Mouse (Mus musculus): ENCODE measurements around the gene Clrn1. TPM values are rescaled to one million over a fixed set of nuclear protein-coding genes. Genes with fewer than 3 reads are reported as not detected.
"Not testable (repeated sequence)": the region's sequence is repeated elsewhere in the genome, so short reads cannot be mapped to it uniquely, and the experiment has no call there.

The Clrn1 gene
- polyA plus RNA-seq, 1 experiment from 2014 or later = 0.65 TPM

DNA sequence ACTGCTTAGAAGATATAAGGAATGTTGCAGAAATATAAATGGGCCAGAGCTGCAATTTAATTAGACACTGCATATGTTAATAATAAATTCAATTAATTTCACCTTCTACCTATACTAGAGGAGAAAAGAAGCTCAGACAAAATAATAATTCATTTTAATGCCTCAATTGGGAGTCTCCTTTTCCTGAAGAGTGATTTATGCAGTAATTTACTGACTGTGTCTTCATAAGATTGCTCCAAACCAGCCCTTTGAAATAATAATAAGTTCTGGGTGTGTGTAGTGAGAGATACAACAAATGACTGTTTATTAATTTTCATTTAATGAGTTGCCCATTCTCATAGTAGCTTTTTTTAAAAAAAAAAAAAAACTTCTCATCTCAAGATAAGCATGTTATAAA is 1.6 kb downstream of the Clrn1 start:
- Histone ChIP-seq H3K36me3 (replicated peaks) (no peaks in the 10 kb centered on the region), H3K4me1 (peaks cover 7% of the 10 kb centered on the region), H3K27ac (replicated peaks) (no peak overlapping the region), H3K27me3 (replicated peaks; ENCODE audit: low read depth, poor library complexity, severe bottlenecking) (no peaks in the 10 kb centered on the region; the same call in 1 of the 2 replicates), H3K4me3 (no peak overlapping the region), H3K9me3 (no peaks in the 10 kb centered on the region)
- no peak for DNase-seq (ENCODE audit: low spot score)

DNA sequence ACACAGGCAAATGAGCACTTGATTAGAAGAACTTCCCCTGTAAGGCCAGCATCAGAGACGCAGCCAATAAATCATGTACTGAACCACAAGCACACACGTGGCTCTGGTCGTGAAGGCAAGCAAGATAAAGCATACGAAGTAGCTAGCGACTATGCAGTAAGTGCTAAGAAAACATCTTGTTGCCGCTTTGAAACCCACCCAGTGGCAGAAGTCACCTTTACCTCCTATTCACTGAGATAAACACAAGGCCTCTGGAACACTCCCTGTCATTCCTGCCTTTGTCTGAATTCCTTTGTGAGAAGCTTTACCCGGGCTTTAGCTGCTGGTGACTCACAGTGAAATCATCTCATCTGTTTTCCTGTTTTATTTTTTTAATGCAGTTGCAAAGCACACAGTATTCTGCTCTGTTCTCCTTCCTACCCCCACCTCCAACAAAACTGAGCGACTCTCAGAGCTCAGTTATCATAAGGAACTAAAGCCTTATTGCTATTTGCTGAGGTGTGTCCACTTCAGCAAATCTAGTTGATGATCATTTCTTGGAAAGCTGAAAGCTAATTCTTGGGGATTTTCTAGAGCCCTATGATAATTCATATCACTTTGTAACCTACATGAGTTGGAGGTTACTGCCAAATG is 2.1 kb downstream of the Clrn1 start:
- no peaks in the 10 kb centered on the region for H3K9me3 ChIP-seq
- H3K27me3 ChIP-seq (replicated peaks; ENCODE audit: low read depth, poor library complexity, severe bottlenecking) = no peaks in the 10 kb centered on the region; the same call in 1 of the 2 replicates
- 44% methylated on average over 8 of the region's 8 CpGs for WGBS
- H3K36me3 ChIP-seq (replicated peaks) = no peaks in the 10 kb centered on the region
- H3K4me3 ChIP-seq = no peak overlapping the region
- H3K27ac ChIP-seq (replicated peaks) = no peak overlapping the region
- no peak for DNase-seq (ENCODE audit: low spot score)
- H3K4me1 ChIP-seq = peaks cover 7% of the 10 kb centered on the region

DNA sequence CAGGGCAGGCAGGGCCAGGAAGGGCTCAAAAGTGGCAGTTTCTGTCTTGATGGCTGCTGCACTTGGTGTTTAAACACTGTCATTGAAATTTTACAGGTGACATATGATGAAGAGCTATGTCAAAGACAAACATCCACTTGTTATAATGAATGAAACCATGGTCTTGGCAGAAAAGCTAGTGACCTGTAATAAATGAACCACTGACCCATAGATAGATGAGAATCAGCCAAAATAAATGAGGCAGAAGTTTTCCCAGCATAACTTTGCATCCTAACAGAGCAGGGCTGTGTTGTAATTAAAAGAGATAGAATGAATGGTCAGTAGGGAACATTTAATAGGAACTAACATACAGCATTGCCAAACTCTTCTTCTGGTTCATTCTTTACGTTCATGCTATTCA is 4.1 kb downstream of the Clrn1 start:
- 77% methylated on average over 1 of the region's 1 CpGs for WGBS

DNA sequence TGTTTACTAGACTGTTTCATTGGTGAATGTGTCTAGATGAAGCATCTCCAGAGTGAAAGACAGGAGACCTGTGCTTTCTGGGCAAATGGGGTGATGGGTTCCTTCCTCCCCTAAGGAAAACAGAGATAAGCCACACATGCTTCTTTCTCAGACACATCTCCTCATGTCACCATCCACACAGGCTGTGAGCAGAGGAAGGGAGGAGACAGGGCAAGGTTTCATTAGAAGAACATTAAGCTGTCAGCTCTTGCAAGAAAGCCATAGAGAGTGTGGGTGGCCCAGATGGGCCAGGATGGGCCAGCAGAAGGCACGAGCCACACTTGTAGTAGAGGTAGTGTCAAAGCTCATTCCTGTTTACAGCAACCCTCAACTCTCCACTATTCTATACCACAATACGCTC is 5.0 kb downstream of the Clrn1 start:
- Histone ChIP-seq H3K36me3 (replicated peaks) (no peaks in the 10 kb centered on the region), H3K9me3 (no peaks in the 10 kb centered on the region), H3K4me3 (no peak overlapping the region), H3K4me1 (peaks cover 6% of the 10 kb centered on the region), H3K27me3 (replicated peaks; ENCODE audit: low read depth, poor library complexity, severe bottlenecking) (no peaks in the 10 kb centered on the region), H3K27ac (replicated peaks) (no peak overlapping the region)
- no peak for DNase-seq (ENCODE audit: low spot score)
- 83% methylated on average over 2 of the region's 2 CpGs for WGBS

More for the DNA sequence above, 4.1 kb downstream of the Clrn1 start:
- no peak for DNase-seq (ENCODE audit: low spot score)
- no peaks in the 10 kb centered on the region; the same call in 1 of the 2 replicates for H3K27me3 ChIP-seq (replicated peaks; ENCODE audit: low read depth, poor library complexity, severe bottlenecking)
- no peaks in the 10 kb centered on the region for H3K36me3 ChIP-seq (replicated peaks)
- H3K9me3 ChIP-seq = no peaks in the 10 kb centered on the region
- H3K27ac ChIP-seq (replicated peaks) = no peak overlapping the region
- peaks cover 7% of the 10 kb centered on the region for H3K4me1 ChIP-seq
- H3K4me3 ChIP-seq = no peak overlapping the region

DNA sequence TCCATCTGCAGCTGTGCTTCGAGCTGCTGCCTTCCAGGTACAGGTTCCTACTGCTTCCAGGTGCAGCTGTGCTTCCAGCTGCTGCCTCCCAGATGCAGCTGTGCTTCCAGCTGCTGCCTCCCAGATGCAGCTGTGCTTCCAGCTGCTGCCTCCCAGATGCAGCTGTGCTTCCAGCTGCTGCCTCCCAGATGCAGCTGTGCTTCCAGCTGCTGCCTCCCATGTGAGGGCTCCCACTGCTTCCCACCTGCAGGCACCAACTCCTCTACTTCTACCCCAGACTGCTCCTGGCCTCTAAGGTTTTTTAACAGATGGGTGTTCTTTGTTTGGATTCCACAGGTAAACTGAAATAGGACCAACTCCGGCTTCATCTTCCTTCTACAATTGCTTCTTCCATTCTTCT is 13.3 kb downstream of the Clrn1 start:
- 80% methylated on average over 2 of the region's 2 CpGs for WGBS

DNA sequence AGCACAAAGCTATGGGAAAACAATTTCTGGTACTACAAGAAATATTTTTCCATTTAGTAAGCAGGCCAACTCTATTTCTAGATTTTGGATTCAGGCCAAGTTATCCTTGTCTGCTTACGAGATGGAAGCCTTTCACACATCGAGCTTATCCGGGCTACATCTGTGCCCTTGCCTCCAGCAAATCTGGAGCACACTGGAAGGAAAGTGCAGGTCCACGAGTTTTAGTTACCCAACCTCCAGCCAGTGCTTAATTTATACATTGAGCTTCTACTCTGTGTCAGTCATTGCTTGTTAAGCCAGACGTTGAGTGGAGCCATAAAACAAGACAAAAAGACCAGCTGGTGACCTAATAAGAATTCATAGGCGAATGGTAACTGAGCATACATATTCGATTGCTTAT is 19.4 kb downstream of the Clrn1 start:
- no peaks in the 10 kb centered on the region for H3K27me3 ChIP-seq (replicated peaks; ENCODE audit: low read depth, poor library complexity, severe bottlenecking)
- no peaks in the 10 kb centered on the region for H3K4me1 ChIP-seq
- no peak overlapping the region for H3K4me3 ChIP-seq
- WGBS = 78% methylated on average over 7 of the region's 7 CpGs
- H3K36me3 ChIP-seq (replicated peaks) = no peaks in the 10 kb centered on the region
- no peaks in the 10 kb centered on the region for H3K9me3 ChIP-seq
- DNase-seq (ENCODE audit: low spot score) = no peak
- no peak overlapping the region for H3K27ac ChIP-seq (replicated peaks)

More for the DNA sequence above, 13.3 kb downstream of the Clrn1 start:
- H3K4me3 ChIP-seq; DNase-seq (ENCODE audit: low spot score); H3K9me3 ChIP-seq; H3K36me3 ChIP-seq (replicated peaks); H3K4me1 ChIP-seq; H3K27ac ChIP-seq (replicated peaks); H3K27me3 ChIP-seq (replicated peaks; ENCODE audit: low read depth, poor library complexity, severe bottlenecking): not testable (repeated sequence)

DNA sequence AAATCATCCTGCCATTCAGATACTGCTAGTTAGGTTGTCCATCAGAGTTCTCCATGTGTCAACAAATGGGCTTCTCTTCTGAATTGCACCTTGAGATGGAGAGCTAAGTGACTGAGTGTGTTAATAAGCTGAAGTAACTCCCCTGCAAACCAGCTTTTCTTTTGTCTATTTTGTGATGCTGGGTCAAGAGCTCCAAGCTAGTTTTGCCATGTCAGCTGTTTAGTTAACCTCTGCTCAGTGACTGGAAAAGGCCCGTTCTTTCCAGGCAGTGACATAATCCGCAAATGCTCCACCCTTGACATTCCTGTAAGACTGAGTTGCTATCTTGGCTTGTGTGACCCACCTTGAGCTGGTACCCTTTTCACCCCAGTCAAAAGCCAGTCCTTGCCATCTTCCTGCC is 22.2 kb downstream of the Clrn1 start:
- Histone ChIP-seq H3K4me1 (no peaks in the 10 kb centered on the region), H3K9me3 (no peaks in the 10 kb centered on the region), H3K36me3 (replicated peaks) (no peaks in the 10 kb centered on the region), H3K4me3 (no peak overlapping the region), H3K27ac (replicated peaks) (no peak overlapping the region), H3K27me3 (replicated peaks; ENCODE audit: low read depth, poor library complexity, severe bottlenecking) (no peaks in the 10 kb centered on the region)
- DNase-seq (ENCODE audit: low spot score) = no peak
- 78% methylated on average over 2 of the region's 2 CpGs for WGBS

DNA sequence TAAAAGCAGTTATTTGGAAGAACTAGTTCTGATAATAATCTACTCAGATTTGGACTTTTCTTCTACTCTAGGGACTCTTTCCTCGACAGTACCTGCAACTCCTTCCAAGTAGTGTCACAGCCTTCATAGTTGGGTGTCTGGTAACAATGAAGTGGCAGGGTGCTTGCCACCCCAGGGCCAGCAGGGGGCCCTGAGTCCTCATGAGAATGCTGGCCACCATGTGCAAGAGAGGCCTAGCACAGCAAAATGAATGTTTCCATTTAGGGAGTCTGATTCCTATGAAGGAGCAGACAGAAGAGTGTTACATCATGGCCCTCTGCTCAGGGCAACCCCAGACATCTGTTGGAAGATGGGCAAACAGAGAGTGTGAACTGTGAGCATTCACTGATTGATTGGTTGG is 41.7 kb downstream of the Clrn1 start:
- H3K9me3 ChIP-seq = no peaks in the 10 kb centered on the region
- no peaks in the 10 kb centered on the region for H3K27me3 ChIP-seq (replicated peaks; ENCODE audit: low read depth, poor library complexity, severe bottlenecking)
- no peaks in the 10 kb centered on the region for H3K4me1 ChIP-seq
- H3K27ac ChIP-seq (replicated peaks) = no peak overlapping the region
- WGBS = 58% methylated on average over 1 of the region's 1 CpGs
- peak; percentile 35 for DNase-seq (ENCODE audit: low spot score)
- no peaks in the 10 kb centered on the region for H3K36me3 ChIP-seq (replicated peaks)
- no peak overlapping the region for H3K4me3 ChIP-seq

DNA sequence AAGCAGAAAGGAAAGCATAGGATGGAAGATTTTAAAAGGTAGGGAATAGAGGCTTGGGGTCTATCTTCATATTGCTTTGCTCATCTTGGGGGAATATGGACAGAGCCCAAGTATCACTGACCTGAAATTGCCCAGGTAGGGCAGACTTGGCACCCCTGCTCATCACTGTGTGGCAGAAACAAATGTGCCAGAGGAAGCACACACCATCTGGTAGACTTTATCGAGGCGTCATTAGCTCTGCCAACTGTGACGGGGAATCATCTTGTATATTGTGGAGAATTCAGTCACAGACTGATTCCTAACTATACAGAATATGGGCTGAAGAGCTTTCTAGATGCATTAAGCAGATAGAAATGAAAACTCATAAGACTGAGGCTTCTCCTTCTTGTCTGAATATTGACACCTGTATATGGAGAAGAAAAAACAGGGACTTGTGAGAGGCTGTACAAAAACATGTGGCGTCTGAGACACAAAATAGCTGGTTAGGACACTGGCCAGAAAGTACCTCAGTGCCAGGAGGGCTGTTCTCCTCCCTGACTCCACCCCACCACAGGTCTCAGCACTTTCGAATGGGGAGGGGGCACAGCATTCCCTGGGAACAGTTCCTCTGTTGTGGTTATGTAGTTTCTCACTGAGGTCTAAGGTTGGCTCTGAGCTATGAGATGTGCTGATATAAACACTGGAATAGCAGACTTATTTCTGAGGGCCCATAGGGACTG is 51.5 kb downstream of the Clrn1 start:
- no peak for DNase-seq (ENCODE audit: low spot score)
- Histone ChIP-seq H3K4me1 (no peaks in the 10 kb centered on the region), H3K4me3 (no peak overlapping the region), H3K27ac (replicated peaks) (no peak overlapping the region), H3K36me3 (replicated peaks) (no peaks in the 10 kb centered on the region), H3K9me3 (no peaks in the 10 kb centered on the region), H3K27me3 (replicated peaks; ENCODE audit: low read depth, poor library complexity, severe bottlenecking) (peaks cover 18% of the 10 kb centered on the region; the same call in 1 of the 2 replicates)
- WGBS = 86% methylated on average over 5 of the region's 5 CpGs

DNA sequence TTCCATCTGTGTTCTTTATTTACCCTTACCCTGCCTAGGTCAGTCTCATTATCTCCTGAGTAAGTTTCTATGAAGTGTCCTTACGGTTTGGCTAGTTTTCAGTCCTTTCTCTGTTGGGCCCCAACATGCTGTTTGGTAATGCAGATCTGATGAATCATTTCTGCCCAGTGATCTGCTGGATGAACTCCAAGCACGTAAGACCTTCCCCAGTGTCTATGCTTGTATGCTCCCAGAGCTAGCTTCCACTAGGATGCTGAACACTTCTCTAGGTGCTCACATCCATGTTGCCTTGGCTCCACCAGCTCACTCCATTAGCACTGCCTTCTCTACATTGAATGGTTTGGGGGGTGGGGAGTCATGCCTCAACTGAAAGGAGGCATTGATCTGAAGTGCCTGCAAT is 52.3 kb downstream of the Clrn1 start:
- 91% methylated on average over 2 of the region's 2 CpGs for WGBS
- Histone ChIP-seq H3K4me1 (no peaks in the 10 kb centered on the region), H3K27ac (replicated peaks) (no peak overlapping the region), H3K27me3 (replicated peaks; ENCODE audit: low read depth, poor library complexity, severe bottlenecking) (peaks cover 25% of the 10 kb centered on the region; the same call in 1 of the 2 replicates), H3K9me3 (no peaks in the 10 kb centered on the region), H3K36me3 (replicated peaks) (no peaks in the 10 kb centered on the region), H3K4me3 (no peak overlapping the region)
- no peak for DNase-seq (ENCODE audit: low spot score)

DNA sequence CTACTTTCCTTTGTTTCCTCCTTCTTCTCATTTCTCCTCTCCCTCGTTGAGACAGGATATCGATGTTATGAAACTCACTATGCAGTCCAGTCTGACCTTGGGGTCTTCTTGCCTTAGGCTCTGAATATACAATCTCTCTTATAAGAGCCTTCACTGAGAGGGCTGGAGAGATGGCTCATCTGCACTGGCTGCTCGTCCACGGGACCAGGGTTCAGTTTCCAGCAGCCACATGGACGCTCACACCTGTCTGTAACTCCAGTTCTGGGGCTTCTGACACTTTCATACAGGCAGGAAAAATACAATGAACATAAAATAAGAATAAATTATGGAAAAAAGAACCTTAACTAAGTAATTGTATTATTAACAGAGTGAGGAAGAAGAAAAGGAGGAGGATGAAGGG is 53.6 kb downstream of the Clrn1 start:
- no peaks in the 10 kb centered on the region for H3K4me1 ChIP-seq
- H3K9me3 ChIP-seq = no peaks in the 10 kb centered on the region
- no peak for DNase-seq (ENCODE audit: low spot score)
- H3K27ac ChIP-seq (replicated peaks) = no peak overlapping the region
- H3K27me3 ChIP-seq (replicated peaks; ENCODE audit: low read depth, poor library complexity, severe bottlenecking) = peaks cover 28% of the 10 kb centered on the region; the same call in 1 of the 2 replicates
- WGBS = 74% methylated on average over 5 of the region's 5 CpGs
- H3K4me3 ChIP-seq = no peak overlapping the region
- H3K36me3 ChIP-seq (replicated peaks) = no peaks in the 10 kb centered on the region

DNA sequence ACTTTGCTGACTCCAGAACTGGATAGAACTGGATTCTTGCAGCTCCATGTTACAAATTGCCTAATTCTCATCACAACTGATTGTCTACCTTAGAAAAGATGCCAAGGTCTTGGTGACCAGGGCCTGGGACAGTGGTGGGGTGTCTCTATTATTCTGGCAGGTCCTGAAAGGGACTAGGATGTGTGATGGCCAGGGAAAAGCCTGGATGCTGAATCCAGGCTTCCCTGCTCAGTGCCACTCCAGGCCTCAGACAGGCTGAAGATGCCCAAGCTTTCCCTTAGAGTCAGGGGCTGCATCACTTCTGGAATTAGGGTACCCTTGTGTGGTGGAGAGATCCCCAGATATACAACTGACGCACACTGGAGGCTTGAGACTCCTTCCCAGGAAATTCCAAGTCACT is 55.2 kb downstream of the Clrn1 start:
- Histone ChIP-seq H3K4me1 (peaks cover 4% of the 10 kb centered on the region; the same call in 1 of the 2 replicates), H3K27me3 (replicated peaks; ENCODE audit: low read depth, poor library complexity, severe bottlenecking) (peaks cover 28% of the 10 kb centered on the region; the same call in 1 of the 2 replicates), H3K9me3 (no peaks in the 10 kb centered on the region), H3K4me3 (no peak overlapping the region), H3K27ac (replicated peaks) (no peak overlapping the region), H3K36me3 (replicated peaks) (no peaks in the 10 kb centered on the region)
- 92% methylated on average over 1 of the region's 1 CpGs for WGBS
- no peak for DNase-seq (ENCODE audit: low spot score)
